Mouse (Mus musculus) B cell, adult 67 days (primary cell): ENCODE measurements around the gene Ankdd1b. TPM values are rescaled to one million over a fixed set of nuclear protein-coding genes. Genes with fewer than 3 reads are reported as not detected.

Source experiments
- total RNA-seq, 2 experiments: library from RNA; stranded (reverse); gene quantifications; 4 replicates each; pipeline ENCODE4 v1.2.4; 2023

Ankdd1b gene
- total RNA-seq = not detected

GRCm38 (mm10) chr13:96470957-96471356, at the start of gene Ankdd1b:
Gene Ankdd1b, minus strand, starts transcription at chr13:96471198.

DNA sequence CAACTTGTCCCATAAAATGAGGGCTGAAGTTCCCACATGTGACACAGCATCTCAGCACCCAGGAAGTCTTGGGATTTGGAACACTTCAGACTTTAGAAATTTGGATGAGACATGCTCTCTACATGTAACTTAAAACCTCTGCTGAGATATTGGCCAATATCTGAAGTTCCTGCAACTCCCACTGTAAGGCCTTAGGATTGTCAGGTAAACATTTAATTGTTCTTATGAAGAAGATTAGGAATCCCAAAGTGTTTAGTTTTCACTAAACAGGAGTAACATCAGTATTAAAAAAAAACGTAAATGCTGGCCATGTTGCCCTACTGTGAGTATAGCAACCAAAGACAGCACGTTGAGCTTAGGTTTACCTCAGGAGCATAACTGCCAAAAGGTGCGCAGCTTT, 19.4 kb upstream of the Ankdd1b start, which contains the start of gene Gm17622:
Gene Gm17622 (plus strand): TSS at position 301 of the 400 bp plus-strand sequence.

DNA sequence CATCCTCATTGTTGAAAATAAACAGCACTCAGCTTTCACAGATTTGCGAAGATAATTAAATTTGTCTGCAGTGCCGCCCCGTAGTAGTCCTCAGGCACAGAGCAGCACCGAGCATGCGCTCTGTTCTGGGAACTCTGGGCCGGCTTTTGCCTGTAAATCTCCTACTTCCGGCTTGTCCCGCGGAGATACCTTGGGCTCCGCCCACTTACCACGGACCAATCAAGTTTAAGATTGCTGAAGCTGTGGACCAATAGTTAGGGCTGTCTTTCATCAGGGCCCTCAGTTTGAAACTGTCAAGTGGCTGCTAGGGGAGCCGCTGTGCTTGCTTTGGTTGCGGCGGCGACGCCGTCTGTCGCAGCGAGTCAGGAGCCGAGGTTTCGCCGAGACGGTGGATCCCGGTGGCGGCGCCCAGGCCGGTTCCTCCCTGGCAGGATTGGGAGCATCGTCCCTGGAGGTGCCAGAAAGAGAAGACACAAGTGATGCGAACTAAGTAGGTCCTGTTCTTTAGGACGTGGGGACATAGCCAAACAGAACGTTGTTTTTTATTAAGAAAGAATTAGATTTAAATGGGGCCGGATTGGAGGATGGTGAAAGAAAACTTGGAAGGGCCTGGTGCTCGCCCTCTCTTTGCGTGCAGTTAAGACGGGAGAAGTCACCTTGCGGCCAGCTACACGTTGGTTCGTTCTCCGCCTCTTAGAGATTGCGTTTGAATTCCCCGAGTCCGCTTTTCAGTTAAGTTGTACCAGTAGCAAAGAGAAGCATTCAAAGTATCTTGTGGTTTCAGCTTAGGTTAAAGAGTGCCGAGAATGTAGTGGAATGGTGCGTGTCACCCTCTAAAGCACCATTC, 82.7 kb downstream of the Ankdd1b start, which contains the start of gene Poc5:
Gene Poc5 (plus strand): TSS at position 253 of the 847 bp plus-strand sequence.

Other genes with a start within 250 kb of the Ankdd1b start
- gene Poc5, start 82.9 kb downstream of the Ankdd1b start, total RNA-seq = 10 to 100 TPM; 30.4 to 41.1 TPM
- not detected for gene Gm17622, start 19.5 kb upstream of the Ankdd1b start, total RNA-seq
- 10 to 100 TPM; 11.4 to 18.4 TPM for gene Polk, start 71.4 kb upstream of the Ankdd1b start, total RNA-seq
- 10 to 100 TPM; 79.6 to 93.4 TPM for gene Col4a3bp, start 71.4 kb upstream of the Ankdd1b start, total RNA-seq
- 100 to 1,000 TPM; 108 to 109 TPM for gene Hmgcr, start 199.7 kb upstream of the Ankdd1b start, total RNA-seq